Mouse (Mus musculus) liver, postnatal 0 days (tissue): ENCODE measurements at regions not wholly inside any gene's neighbourhood (a gene's known extent, or its start where the extent isn't known, plus 50 kb on each side); places are given as distances from the start of the nearest gene placed in this dataset.

Experiments used
- CTCF ChIP-seq: sonication (generic); IDR thresholded peaks from 2 replicates; pipeline ENCODE4 v1.5.1; 2016; ENCODE audit warnings: antibody characterized with exemption, low read depth
- EP300 ChIP-seq: IDR thresholded peaks from 2 replicates; pipeline ENCODE4 v1.6.1; 2016; ENCODE audit warnings: antibody characterized with exemption, low read depth, mild to moderate bottlenecking

DNA sequence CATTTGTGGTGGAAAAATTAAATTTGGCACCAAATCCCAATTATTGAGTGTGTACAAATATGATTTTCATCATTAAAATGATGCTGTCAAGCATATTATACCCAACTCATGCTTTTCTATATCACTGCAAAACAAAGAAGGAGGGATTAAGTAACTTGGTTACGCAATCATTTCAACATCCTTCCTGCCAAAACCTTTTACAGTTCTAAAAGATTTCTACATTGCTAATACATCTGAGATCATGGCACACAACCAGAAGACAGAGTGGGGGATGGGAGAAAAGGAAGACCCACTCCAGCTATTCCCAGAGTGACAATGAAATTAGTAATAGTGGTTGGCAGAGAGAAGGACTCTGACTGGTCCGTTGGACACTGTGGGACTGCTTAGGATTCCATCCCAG lies 280.3 kb upstream of the Nr2f2 start:
- TF ChIP-seq CTCF: no peak
- TF ChIP-seq EP300: no peak
